Comparison of ENCODE assay signal across 25 mouse cellular contexts in genomic region chr2:169272622-169273021, GRCm38 (mm10).
DNase-seq lines count a peak whose midpoint lies in the region; ATAC-seq and TF ChIP-seq lines count a peak whose summit lies in the region.
"Had no signal": no experiment of that assay in that cellular context is flagged by ENCODE, and none has a peak within 500 bp of the region (broad histone marks: within the 10 kb centered on the region; RNA-seq: fewer than 3 reads in every experiment).

No protein-coding gene starts in this region.

- DNase-seq in forebrain, embryonic 10.5 days (ENCODE audit: extremely low spot score, low spot score) = no peak
- DNase-seq in forebrain, postnatal 0 days = no peak
- DNase-seq in hindbrain, embryonic 14.5 days (ENCODE audit: low spot score) = no peak
- peak; percentile 66 for DNase-seq in R1 (ENCODE audit: low read depth, low spot score)
- no peak for DNase-seq in hindbrain, postnatal 0 days (ENCODE audit: low spot score)
- DNase-seq in right cerebral cortex, postnatal 25 days = no peak
- DNase-seq in layer of hippocampus, postnatal 36 days = no peak
- DNase-seq: adrenal gland, postnatal 10 days; cerebellum, adult 8-10 months; cerebellum, postnatal 36 days; gastrocnemius, postnatal 14 days; heart, adult 18-20 months; heart, postnatal 10 days; kidney, postnatal 25 days; liver, embryonic 13.5 days; lung, adult 2 months; thymus, adult 2 months; thymus, postnatal 4 days had no signal

- no peak for ATAC-seq in forebrain, postnatal 0 days
- peak; percentile 52 for ATAC-seq in hindbrain, embryonic 12.5 days (ENCODE audit: low FRiP score)
- ATAC-seq in hindbrain, embryonic 14.5 days (ENCODE audit: low FRiP score) = no peak
- ATAC-seq in hindbrain, postnatal 0 days = peak; percentile 27; the same call in 1 of the 2 replicates
- ATAC-seq: intestine, postnatal 0 days had no signal

- no peak overlapping the region for H3K4me2 ChIP-seq in forebrain, postnatal 0 days (ENCODE audit: low read depth)
- no peak overlapping the region; the same call in 1 of the 2 replicates for H3K4me2 ChIP-seq in hindbrain, embryonic 12.5 days (replicated peaks)
- no peak overlapping the region for H3K4me2 ChIP-seq in hindbrain, embryonic 14.5 days (replicated peaks)
- no peak overlapping the region for H3K4me2 ChIP-seq in hindbrain, postnatal 0 days (ENCODE audit: low read depth, low read length)
- H3K4me2 ChIP-seq: heart, embryonic 12.5 days; limb, embryonic 12.5 days; liver, embryonic 13.5 days had no signal

- no peak for TF ChIP-seq CTCF in forebrain, postnatal 0 days (IDR thresholded peaks at IDR 0.05; ENCODE audit: low read depth)
- TF ChIP-seq CTCF in hindbrain, postnatal 0 days (IDR thresholded peaks at IDR 0.05; ENCODE audit: low read depth) = no peak

- H3K4me1 ChIP-seq in forebrain, embryonic 10.5 days = peaks cover 25% of the 10 kb centered on the region
- H3K4me1 ChIP-seq in forebrain, postnatal 0 days (ENCODE audit: insufficient read depth) = no peaks in the 10 kb centered on the region
- peaks cover 17% of the 10 kb centered on the region for H3K4me1 ChIP-seq in hindbrain, embryonic 12.5 days
- H3K4me1 ChIP-seq in hindbrain, embryonic 14.5 days (replicated peaks; ENCODE audit: control insufficient read depth, insufficient read depth, low read length) = 0 out of 2 replicates have a peak, but pooled peaks cover 8% of the 10 kb centered on the region
- no peaks in the 10 kb centered on the region; the same call in 1 of the 2 replicates for H3K4me1 ChIP-seq in hindbrain, postnatal 0 days (ENCODE audit: insufficient read depth, low read length)
- H3K4me1 ChIP-seq: heart, embryonic 12.5 days; limb, embryonic 12.5 days; liver, embryonic 13.5 days; megakaryocyte, embryonic 14.5 days had no signal

- no peaks in the 10 kb centered on the region for H3K9me3 ChIP-seq in forebrain, embryonic 10.5 days
- no peaks in the 10 kb centered on the region for H3K9me3 ChIP-seq in forebrain, postnatal 0 days (ENCODE audit: low read length)
- H3K9me3 ChIP-seq in hindbrain, embryonic 12.5 days (replicated peaks) = no peaks in the 10 kb centered on the region
- no peaks in the 10 kb centered on the region for H3K9me3 ChIP-seq in hindbrain, embryonic 14.5 days (ENCODE audit: control insufficient read depth, low read length)
- H3K9me3 ChIP-seq in hindbrain, postnatal 0 days (ENCODE audit: low read length) = no peaks in the 10 kb centered on the region
- H3K9me3 ChIP-seq: limb, embryonic 12.5 days; liver, embryonic 13.5 days had no signal

- no peak overlapping the region for H3K4me3 ChIP-seq in forebrain, embryonic 10.5 days
- no peak overlapping the region for H3K4me3 ChIP-seq in forebrain, postnatal 0 days (ENCODE audit: low read depth, low read length)
- no peak overlapping the region for H3K4me3 ChIP-seq in hindbrain, embryonic 12.5 days
- H3K4me3 ChIP-seq in hindbrain, embryonic 14.5 days (replicated peaks; ENCODE audit: low read length) = no peak overlapping the region
- H3K4me3 ChIP-seq in hindbrain, postnatal 0 days (ENCODE audit: low read length) = no peak overlapping the region
- H3K4me3 ChIP-seq: heart, embryonic 12.5 days; layer of hippocampus, adult 2 months; limb, embryonic 12.5 days; liver, embryonic 13.5 days; megakaryocyte, embryonic 14.5 days had no signal

- 17% methylated on average over 6 of the region's 6 CpGs for WGBS in forebrain, embryonic 10.5 days
- 15% methylated on average over 6 of the region's 6 CpGs for WGBS in forebrain, postnatal 0 days
- 10% methylated on average over 6 of the region's 6 CpGs for WGBS in hindbrain, embryonic 12.5 days
- 3% methylated on average over 6 of the region's 6 CpGs for WGBS in hindbrain, embryonic 14.5 days
- 25% methylated on average over 6 of the region's 6 CpGs for WGBS in hindbrain, postnatal 0 days

- no peaks in the 10 kb centered on the region for H3K36me3 ChIP-seq in forebrain, embryonic 10.5 days (replicated peaks)
- H3K36me3 ChIP-seq in forebrain, postnatal 0 days (ENCODE audit: insufficient read depth) = no peaks in the 10 kb centered on the region
- no peaks in the 10 kb centered on the region for H3K36me3 ChIP-seq in hindbrain, embryonic 12.5 days
- H3K36me3 ChIP-seq in hindbrain, embryonic 14.5 days (replicated peaks; ENCODE audit: control insufficient read depth, insufficient read depth) = no peaks in the 10 kb centered on the region
- no peaks in the 10 kb centered on the region for H3K36me3 ChIP-seq in hindbrain, postnatal 0 days (ENCODE audit: insufficient read depth, low read length)
- H3K36me3 ChIP-seq: heart, embryonic 12.5 days; limb, embryonic 12.5 days; liver, embryonic 13.5 days had no signal

- no peak overlapping the region for H3K9ac ChIP-seq in forebrain, postnatal 0 days
- H3K9ac ChIP-seq in hindbrain, embryonic 12.5 days = no peak overlapping the region
- no peak overlapping the region for H3K9ac ChIP-seq in hindbrain, embryonic 14.5 days
- H3K9ac ChIP-seq in hindbrain, postnatal 0 days (replicated peaks; ENCODE audit: low read length) = no peak overlapping the region
- H3K9ac ChIP-seq: heart, embryonic 12.5 days; limb, embryonic 12.5 days; liver, embryonic 13.5 days had no signal

- peak overlapping the region; percentile 49; the same call in 1 of the 2 replicates for H3K27ac ChIP-seq in forebrain, embryonic 10.5 days
- no peak overlapping the region for H3K27ac ChIP-seq in forebrain, postnatal 0 days (ENCODE audit: low read depth, low read length)
- 0 out of 2 replicates have a peak overlapping the region, but pooled peaks have one; percentile 40 for H3K27ac ChIP-seq in hindbrain, embryonic 12.5 days
- H3K27ac ChIP-seq in hindbrain, embryonic 14.5 days = no peak overlapping the region
- H3K27ac ChIP-seq in hindbrain, postnatal 0 days = no peak overlapping the region
- H3K27ac ChIP-seq: layer of hippocampus, adult 2 months; limb, embryonic 12.5 days; liver, embryonic 13.5 days; stomach, postnatal 0 days had no signal

- H3K27me3 ChIP-seq in forebrain, embryonic 10.5 days (ENCODE audit: poor library complexity, severe bottlenecking) = peaks cover 13% of the 10 kb centered on the region; the same call in 1 of the 2 replicates
- H3K27me3 ChIP-seq in forebrain, postnatal 0 days (ENCODE audit: insufficient read depth, low read length) = no peaks in the 10 kb centered on the region
- H3K27me3 ChIP-seq in hindbrain, embryonic 12.5 days = no peaks in the 10 kb centered on the region
- H3K27me3 ChIP-seq in hindbrain, embryonic 14.5 days (ENCODE audit: control insufficient read depth, insufficient read depth, low read length) = no peaks in the 10 kb centered on the region
- H3K27me3 ChIP-seq in hindbrain, postnatal 0 days (ENCODE audit: insufficient read depth, low read length) = no peaks in the 10 kb centered on the region
- H3K27me3 ChIP-seq: limb, embryonic 12.5 days; liver, embryonic 13.5 days; megakaryocyte, embryonic 14.5 days had no signal

Comparison
In these comparisons a context has a peak if more than half of its experiments do, and no peak if none do; other contexts are left out.
1. H3K27ac ChIP-seq: peak in forebrain, embryonic 10.5 days (single experiment) and hindbrain, embryonic 12.5 days (single experiment); none in forebrain, postnatal 0 days (single experiment), hindbrain, embryonic 14.5 days (single experiment) and hindbrain, postnatal 0 days (single experiment).
2. ATAC-seq: peak in hindbrain, embryonic 12.5 days (single experiment) and hindbrain, postnatal 0 days (single experiment); none in forebrain, postnatal 0 days (single experiment) and hindbrain, embryonic 14.5 days (single experiment).